Mouse (Mus musculus): ENCODE results near the gene Gm11037. TPM values are rescaled to one million over a fixed set of nuclear protein-coding genes. Genes with fewer than 3 reads are reported as not detected.

Gm11037 gene
- not detected for polyA plus RNA-seq (2014; fragmentation: Illumina TruSeq; extraction: RNeasy Lipid Tissue Mini Kit (QIAGEN cat#74804); ENCODE audit: low read depth, low replicate concordance)

GRCm38 (mm10) chr2:131132930-131133547, at the start of gene Gm11037:
Gene Gm11037, plus strand, starts transcription at chr2:131133497.

GRCm38 (mm10) chr2:131086667-131087390, 46.5 kb upstream of the Gm11037 start, which contains the start of gene Siglec1:
Gene Siglec1, minus strand, starts transcription at chr2:131086765.

GRCm38 (mm10) chr2:131127161-131127730, 6.1 kb upstream of the Gm11037 start, which contains the start of gene Hspa12b:
Gene Hspa12b, plus strand, starts transcription at chr2:131127280.

GRCm38 (mm10) chr2:131159938-131160581, 26.8 kb downstream of the Gm11037 start, which contains the start of gene 1700037H04Rik:
Gene 1700037H04Rik, minus strand, starts transcription at chr2:131160081.

GRCm38 (mm10) chr2:131179990-131180587, 46.8 kb downstream of the Gm11037 start, which contains the start of gene Cenpb:
Gene Cenpb, minus strand, starts transcription at chr2:131180067.

Other genes with a start within 250 kb of the Gm11037 start
- gene 4930402H24Rik, start 227.1 kb upstream of the Gm11037 start, polyA plus RNA-seq (2014; fragmentation: Illumina TruSeq; extraction: RNeasy Lipid Tissue Mini Kit (QIAGEN cat#74804); ENCODE audit: low read depth, low replicate concordance) = 74.3 TPM
- gene Atrn, start 227.0 kb upstream of the Gm11037 start, polyA plus RNA-seq (2014; fragmentation: Illumina TruSeq; extraction: RNeasy Lipid Tissue Mini Kit (QIAGEN cat#74804); ENCODE audit: low read depth, low replicate concordance) = 7.4 TPM
- gene Gfra4, start 90.4 kb upstream of the Gm11037 start, polyA plus RNA-seq (2014; fragmentation: Illumina TruSeq; extraction: RNeasy Lipid Tissue Mini Kit (QIAGEN cat#74804); ENCODE audit: low read depth, low replicate concordance) = 3.4 TPM
- not detected for gene Adam33, start 69.7 kb upstream of the Gm11037 start, polyA plus RNA-seq (2014; fragmentation: Illumina TruSeq; extraction: RNeasy Lipid Tissue Mini Kit (QIAGEN cat#74804); ENCODE audit: low read depth, low replicate concordance)
- gene Siglec1, start 46.7 kb upstream of the Gm11037 start, polyA plus RNA-seq (2014; fragmentation: Illumina TruSeq; extraction: RNeasy Lipid Tissue Mini Kit (QIAGEN cat#74804); ENCODE audit: low read depth, low replicate concordance) = 0.06 TPM
- gene Hspa12b, start 6.2 kb upstream of the Gm11037 start, polyA plus RNA-seq (2014; fragmentation: Illumina TruSeq; extraction: RNeasy Lipid Tissue Mini Kit (QIAGEN cat#74804); ENCODE audit: low read depth, low replicate concordance) = 0.57 TPM
- gene 1700037H04Rik, start 26.6 kb downstream of the Gm11037 start, polyA plus RNA-seq (2014; fragmentation: Illumina TruSeq; extraction: RNeasy Lipid Tissue Mini Kit (QIAGEN cat#74804); ENCODE audit: low read depth, low replicate concordance) = 14.9 TPM
- 2.8 TPM for gene Cenpb, start 46.6 kb downstream of the Gm11037 start, polyA plus RNA-seq (2014; fragmentation: Illumina TruSeq; extraction: RNeasy Lipid Tissue Mini Kit (QIAGEN cat#74804); ENCODE audit: low read depth, low replicate concordance)
- gene Cdc25b, start 53.5 kb downstream of the Gm11037 start, polyA plus RNA-seq (2014; fragmentation: Illumina TruSeq; extraction: RNeasy Lipid Tissue Mini Kit (QIAGEN cat#74804); ENCODE audit: low read depth, low replicate concordance) = 0.41 TPM
- gene Spef1, start 53.8 kb downstream of the Gm11037 start, polyA plus RNA-seq (2014; fragmentation: Illumina TruSeq; extraction: RNeasy Lipid Tissue Mini Kit (QIAGEN cat#74804); ENCODE audit: low read depth, low replicate concordance) = 2.4 TPM
- gene Ap5s1, start 73.6 kb downstream of the Gm11037 start, polyA plus RNA-seq (2014; fragmentation: Illumina TruSeq; extraction: RNeasy Lipid Tissue Mini Kit (QIAGEN cat#74804); ENCODE audit: low read depth, low replicate concordance) = 3.3 TPM
- 1.9 TPM for gene Mavs, start 100.6 kb downstream of the Gm11037 start, polyA plus RNA-seq (2014; fragmentation: Illumina TruSeq; extraction: RNeasy Lipid Tissue Mini Kit (QIAGEN cat#74804); ENCODE audit: low read depth, low replicate concordance)
- gene Pank2, start 129.0 kb downstream of the Gm11037 start, polyA plus RNA-seq (2014; fragmentation: Illumina TruSeq; extraction: RNeasy Lipid Tissue Mini Kit (QIAGEN cat#74804); ENCODE audit: low read depth, low replicate concordance) = 58.3 TPM
- 16.6 TPM for gene Rnf24, start 219.4 kb downstream of the Gm11037 start, polyA plus RNA-seq (2014; fragmentation: Illumina TruSeq; extraction: RNeasy Lipid Tissue Mini Kit (QIAGEN cat#74804); ENCODE audit: low read depth, low replicate concordance)

All from testis, adult 10 weeks (tissue).